Mouse (Mus musculus) left cerebral cortex, adult 11 months (tissue): ENCODE data around the gene Eif4e1b.

Experiments
- DNase-seq: peaks from one replicate; pipeline ENCODE4 v3.0.0; 2022; ENCODE audit warnings: low spot score

Gene Eif4e1b

GRCm38 (mm10) chr13:54783698-54784097 is at the start of gene Eif4e1b:
Eif4e1b (plus strand) TSS chr13:54783998.
- DNase-seq: no peak

- no peak for DNase-seq
Observed at GRCm38 (mm10) chr13:54736931-54737330, 46.9 kb upstream of the Eif4e1b start.

GRCm38 (mm10) chr13:54737488-54738212 is 46.1 kb upstream of the Eif4e1b start:
- DNase-seq: no peak

GRCm38 (mm10) chr13:54738213-54738601 is 45.6 kb upstream of the Eif4e1b start:
- no peak for DNase-seq

GRCm38 (mm10) chr13:54746110-54746509 is 37.7 kb upstream of the Eif4e1b start:
- DNase-seq: no peak

- DNase-seq: no peak
Observed at GRCm38 (mm10) chr13:54746896-54747295, 36.9 kb upstream of the Eif4e1b start.

- no peak for DNase-seq
Observed at GRCm38 (mm10) chr13:54748190-54748589, 35.6 kb upstream of the Eif4e1b start.

GRCm38 (mm10) chr13:54748721-54749060 is 35.1 kb upstream of the Eif4e1b start:
- no peak for DNase-seq

- no peak for DNase-seq
Observed at GRCm38 (mm10) chr13:54749061-54749863, 34.5 kb upstream of the Eif4e1b start.

GRCm38 (mm10) chr13:54749864-54750411 is 33.9 kb upstream of the Eif4e1b start, which contains the start of gene Gprin1:
Gprin1 (minus strand) TSS chr13:54749874.
- no peak for DNase-seq

- no peak for DNase-seq
Observed at GRCm38 (mm10) chr13:54750699-54751098, 33.1 kb upstream of the Eif4e1b start.

- peak; percentile 75 for DNase-seq
Observed at GRCm38 (mm10) chr13:54752656-54753055, 31.1 kb upstream of the Eif4e1b start.

GRCm38 (mm10) chr13:54753733-54754132 is 30.1 kb upstream of the Eif4e1b start:
- no peak for DNase-seq

GRCm38 (mm10) chr13:54754169-54755080 is 29.4 kb upstream of the Eif4e1b start:
- no peak for DNase-seq

- DNase-seq: no peak
Observed at GRCm38 (mm10) chr13:54755201-54755830, 28.5 kb upstream of the Eif4e1b start.

GRCm38 (mm10) chr13:54756156-54756712 is 27.6 kb upstream of the Eif4e1b start:
- no peak for DNase-seq

- DNase-seq: no peak
Observed at GRCm38 (mm10) chr13:54757093-54757830, 26.5 kb upstream of the Eif4e1b start.

- peak; percentile 85 for DNase-seq
Observed at GRCm38 (mm10) chr13:54758045-54758755, 25.6 kb upstream of the Eif4e1b start.

- DNase-seq: no peak
Observed at GRCm38 (mm10) chr13:54758756-54759470, 24.9 kb upstream of the Eif4e1b start.
